Mouse (Mus musculus) neural tube, embryonic 11.5 days (tissue): ENCODE results near the gene Raver2. TPM values are rescaled to one million over a fixed set of nuclear protein-coding genes. Genes with fewer than 3 reads are reported as not detected.

Experiments
- ATAC-seq: fragments of 200-750 bp; cut with Nextera tagmentation; 2 replicates; pipeline ENCODE4 v1.8.0; 2017; ENCODE audit warnings: moderate number of reproducible peaks, mild to moderate bottlenecking, moderate TSS enrichment, moderate library complexity; ENCODE audit not compliant: insufficient read depth, low FRiP score, low TSS enrichment
- DNase-seq: peaks from one replicate; pipeline ENCODE4 v3.0.0-alpha.2; 2015; ENCODE audit warnings: low spot score
- H3K27ac ChIP-seq: fragments of 300-500 bp; sonication (generic); 2 replicates; pipeline ENCODE4 v1.5.1; 2014; ENCODE audit warnings: low read depth, mild to moderate bottlenecking, low read length
- H3K27me3 ChIP-seq: fragments of 300-500 bp; sonication (generic); 2 replicates; pipeline ENCODE4 v1.6.1; 2014; ENCODE audit warnings: mild to moderate bottlenecking, low read length, mixed read lengths; ENCODE audit not compliant: control insufficient read depth, insufficient read depth
- H3K36me3 ChIP-seq: fragments of 300-500 bp; sonication (generic); 2 replicates; pipeline ENCODE4 v1.6.1; 2014; ENCODE audit warnings: mild to moderate bottlenecking, low read length, moderate library complexity, mixed read lengths; ENCODE audit not compliant: control insufficient read depth, insufficient read depth
- H3K4me1 ChIP-seq: fragments of 300-500 bp; sonication (generic); 2 replicates; pipeline ENCODE4 v1.6.1; 2014; ENCODE audit warnings: low read length, mixed read lengths; ENCODE audit not compliant: control insufficient read depth, insufficient read depth
- H3K4me2 ChIP-seq: fragments of 300-500 bp; sonication (generic); 2 replicates; pipeline ENCODE4 v1.6.1; 2014; ENCODE audit warnings: low read depth, mild to moderate bottlenecking, moderate library complexity
- H3K4me3 ChIP-seq: fragments of 300-500 bp; sonication (generic); 2 replicates; pipeline ENCODE4 v1.5.1; 2014; ENCODE audit warnings: low read depth, low read length
- H3K9ac ChIP-seq: fragments of 300-500 bp; sonication (generic); 2 replicates; pipeline ENCODE4 v1.6.1; 2014; ENCODE audit warnings: mild to moderate bottlenecking, low read length
- H3K9me3 ChIP-seq: fragments of 300-500 bp; sonication (generic); 2 replicates; pipeline ENCODE4 v1.6.1; 2016; ENCODE audit warnings: low read length; ENCODE audit not compliant: control insufficient read depth
- WGBS: fragments of 180-500 bp; shearing (Covaris S2); extraction: QIAGEN DNeasy Blood & Tissue Kit; methylation state at CpG from one replicate; pipeline ENCODE4 v1.1.7; 2014; 5-methylcytosine and 5-hydroxymethylcytosine counted together
- polyA plus RNA-seq: library from polyadenylated mRNA; unstranded; fragments of >200 nt; fragmentation: Nextera tagmentation; extraction: Ambion mirVana; gene quantifications from 2 replicates; pipeline ENCODE4 v1.2.1, GENCODE M21; 2014

Raver2 gene
- polyA plus RNA-seq, 1 experiment from 2014 or later = 11.0 TPM

DNA sequence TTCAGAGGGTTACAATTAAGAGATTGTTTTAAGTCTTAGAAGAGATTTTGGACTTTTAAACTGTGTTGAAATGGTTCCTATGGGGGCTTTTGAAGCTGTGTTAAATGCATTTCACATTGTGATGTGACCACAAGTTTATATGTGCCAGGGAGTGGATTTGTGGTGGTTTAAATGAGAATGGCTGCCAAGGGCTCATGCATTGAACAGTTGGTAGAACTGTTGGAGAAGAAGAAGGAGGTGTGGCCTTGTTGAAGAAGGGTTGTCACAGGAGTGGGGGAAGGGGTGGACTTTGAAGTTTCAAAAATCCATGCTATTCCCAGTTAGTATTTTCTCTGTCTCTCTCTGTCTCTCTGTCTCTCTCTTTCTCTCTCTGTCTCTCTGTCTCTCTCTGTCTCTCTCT, 24.6 kb upstream of the Raver2 start:
- Histone ChIP-seq H3K27me3 (no peaks in the 10 kb centered on the region), H3K4me3 (no peak overlapping the region), H3K4me1 (no peaks in the 10 kb centered on the region), H3K4me2 (no peak overlapping the region), H3K36me3 (no peaks in the 10 kb centered on the region), H3K9me3 (no peaks in the 10 kb centered on the region), H3K9ac (no peak overlapping the region), H3K27ac (no peak overlapping the region)
- no peak for ATAC-seq
- DNase-seq = no peak

DNA sequence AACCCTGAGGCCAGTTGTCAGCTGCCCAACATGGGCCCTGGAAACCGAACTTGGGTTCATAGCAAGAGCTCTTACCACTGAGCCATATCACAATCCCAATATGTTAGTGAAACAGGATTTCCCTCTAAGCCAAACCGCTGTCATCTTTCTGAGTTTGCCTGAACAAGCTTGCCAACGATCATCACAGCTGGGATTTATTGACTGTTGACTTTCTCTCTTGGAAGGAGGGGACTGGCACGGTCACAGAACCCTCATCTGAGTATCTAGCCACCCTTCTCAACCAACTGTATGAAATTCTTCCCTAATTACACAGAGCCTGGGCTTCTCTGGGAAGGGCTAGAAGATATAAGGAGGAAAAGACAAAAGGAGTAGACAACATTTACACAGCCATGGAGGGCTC, 22.2 kb upstream of the Raver2 start:
- Histone ChIP-seq H3K27me3 (no peaks in the 10 kb centered on the region), H3K4me2 (no peak overlapping the region), H3K9ac (no peak overlapping the region), H3K4me1 (no peaks in the 10 kb centered on the region), H3K4me3 (no peak overlapping the region), H3K9me3 (no peaks in the 10 kb centered on the region), H3K27ac (no peak overlapping the region), H3K36me3 (no peaks in the 10 kb centered on the region)
- ATAC-seq (no peak), DNase-seq (no peak)
- WGBS = 76% methylated on average over 4 of the region's 4 CpGs

DNA sequence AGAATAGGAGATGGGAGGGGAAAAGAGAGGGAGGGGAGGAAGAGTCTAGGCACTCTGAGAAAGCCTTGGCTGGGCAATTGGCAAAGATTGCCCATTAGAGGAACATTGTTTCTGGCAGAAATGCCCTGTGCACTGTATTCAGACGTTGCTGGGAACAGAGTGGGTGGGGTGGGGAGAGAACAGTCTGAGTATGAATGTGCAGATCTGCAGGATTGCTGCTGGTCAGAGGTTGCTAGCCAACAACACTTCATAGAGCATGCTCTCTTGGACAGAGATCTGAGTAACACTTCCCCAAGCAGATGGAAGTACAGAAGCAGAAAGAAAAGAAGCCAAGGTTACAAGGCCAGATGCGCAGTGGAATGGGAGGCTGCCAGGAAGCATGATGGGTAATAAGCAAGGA, 6.6 kb upstream of the Raver2 start:
- Histone ChIP-seq H3K36me3 (no peaks in the 10 kb centered on the region), H3K9ac (no peak overlapping the region), H3K4me1 (no peaks in the 10 kb centered on the region), H3K27me3 (no peaks in the 10 kb centered on the region), H3K9me3 (no peaks in the 10 kb centered on the region), H3K4me3 (no peak overlapping the region), H3K27ac (no peak overlapping the region), H3K4me2 (no peak overlapping the region)
- ATAC-seq (no peak), DNase-seq (no peak)
- WGBS = 75% methylated on average over 2 of the region's 2 CpGs

DNA sequence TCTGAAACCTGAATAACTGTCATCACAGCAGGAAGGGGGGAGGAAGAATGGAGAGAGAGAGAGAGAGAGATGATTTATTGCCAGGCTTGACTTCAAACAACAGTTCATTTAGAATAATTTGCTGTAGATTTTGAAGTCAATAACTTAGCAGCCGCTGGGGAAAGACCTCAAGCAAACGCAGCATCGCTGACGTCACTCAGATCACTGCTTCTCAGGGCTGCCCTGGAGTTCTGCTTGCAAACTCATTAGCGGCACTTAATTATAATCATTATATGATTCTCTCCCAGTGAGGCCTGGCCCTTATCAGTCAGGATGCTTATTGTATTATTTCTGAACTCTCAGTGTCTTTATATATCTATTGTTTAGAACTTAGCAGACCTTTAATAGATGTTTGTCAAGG, 2.4 kb upstream of the Raver2 start:
- H3K27me3 ChIP-seq = no peaks in the 10 kb centered on the region
- H3K4me1 ChIP-seq = no peaks in the 10 kb centered on the region
- WGBS = 56% methylated on average over 5 of the region's 5 CpGs
- no peak for DNase-seq
- ATAC-seq = no peak
- H3K9ac ChIP-seq = no peak overlapping the region
- H3K4me2 ChIP-seq = no peak overlapping the region
- H3K27ac ChIP-seq = no peak overlapping the region
- no peaks in the 10 kb centered on the region for H3K9me3 ChIP-seq
- H3K36me3 ChIP-seq = no peaks in the 10 kb centered on the region
- no peak overlapping the region for H3K4me3 ChIP-seq

DNA sequence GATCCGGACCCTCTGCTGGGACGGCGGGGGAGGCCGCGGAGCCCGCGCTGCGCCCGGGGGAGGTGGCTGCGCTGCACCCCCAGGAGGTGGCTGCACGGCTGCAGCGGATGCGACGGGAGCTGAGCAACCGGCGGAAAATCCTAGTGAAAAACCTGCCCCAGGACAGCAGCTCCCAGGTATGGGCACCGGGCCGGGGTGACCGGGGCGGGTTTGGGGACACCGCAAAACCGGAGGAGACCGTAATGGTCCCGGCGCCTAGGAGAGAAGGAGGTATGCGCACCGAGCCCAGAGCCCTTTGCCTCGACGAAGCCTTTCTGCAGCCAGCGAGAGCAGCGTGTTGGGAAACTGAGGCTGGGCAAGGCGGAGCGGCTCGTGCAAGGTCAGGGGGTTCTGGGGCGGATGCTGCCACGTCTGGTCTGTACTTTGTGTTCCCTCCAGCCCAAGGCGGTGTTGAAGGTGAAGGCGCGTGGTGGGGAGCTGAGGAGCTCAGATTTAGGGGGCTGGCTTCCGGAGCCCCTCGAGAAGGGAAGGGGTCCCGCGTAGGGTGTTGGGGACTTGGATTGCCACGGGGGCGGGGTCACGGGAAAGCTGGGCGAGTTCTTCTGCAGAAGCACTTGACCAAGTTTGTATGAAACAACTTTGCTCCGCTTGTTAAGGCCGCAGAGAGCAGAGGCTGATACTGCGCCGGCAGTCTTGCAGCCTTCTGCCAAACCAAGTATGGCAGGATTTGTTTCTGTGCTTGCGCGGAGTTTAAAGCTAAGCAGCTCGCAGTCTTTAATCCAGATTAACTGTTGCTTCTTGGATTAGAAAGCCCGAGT, 580 bp downstream of the Raver2 start:
- Histone ChIP-seq H3K4me1 (no peaks in the 10 kb centered on the region), H3K4me2 (peak overlapping the region; percentile 96), H3K9me3 (no peaks in the 10 kb centered on the region), H3K36me3 (no peaks in the 10 kb centered on the region), H3K4me3 (peak overlapping the region; percentile 82), H3K27me3 (no peaks in the 10 kb centered on the region), H3K9ac (peak overlapping the region; percentile 81), H3K27ac (no peak overlapping the region)
- 1% methylated on average over 50 of the region's 55 CpGs for WGBS
- DNase-seq (peak; percentile 56), ATAC-seq (peak; percentile 61)

DNA sequence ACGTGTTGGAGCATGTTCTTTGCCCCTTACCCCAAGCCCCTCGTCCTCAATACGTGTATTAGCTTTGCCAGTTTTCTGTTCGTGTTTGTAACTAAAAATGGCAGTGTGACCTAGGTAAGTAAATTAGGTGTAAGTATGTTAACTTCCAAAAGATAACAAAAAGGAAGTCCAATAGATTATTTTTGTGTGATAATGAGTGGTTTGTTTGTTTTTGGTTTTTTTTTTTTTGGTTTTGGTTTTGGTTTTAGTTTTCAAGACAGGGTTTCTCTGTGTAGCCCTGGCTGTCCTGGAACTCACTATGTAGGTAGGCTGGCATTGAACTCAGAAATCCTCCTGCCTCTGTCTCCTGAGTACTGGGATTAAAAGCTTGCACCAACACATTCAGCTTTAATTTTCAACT, 2.8 kb downstream of the Raver2 start:
- Histone ChIP-seq H3K4me1 (no peaks in the 10 kb centered on the region), H3K27ac (no peak overlapping the region), H3K27me3 (no peaks in the 10 kb centered on the region), H3K4me2 (no peak overlapping the region), H3K9me3 (no peaks in the 10 kb centered on the region), H3K36me3 (no peaks in the 10 kb centered on the region), H3K9ac (no peak overlapping the region), H3K4me3 (no peak overlapping the region)
- no peak for ATAC-seq
- no peak for DNase-seq
- 89% methylated on average over 4 of the region's 4 CpGs for WGBS

DNA sequence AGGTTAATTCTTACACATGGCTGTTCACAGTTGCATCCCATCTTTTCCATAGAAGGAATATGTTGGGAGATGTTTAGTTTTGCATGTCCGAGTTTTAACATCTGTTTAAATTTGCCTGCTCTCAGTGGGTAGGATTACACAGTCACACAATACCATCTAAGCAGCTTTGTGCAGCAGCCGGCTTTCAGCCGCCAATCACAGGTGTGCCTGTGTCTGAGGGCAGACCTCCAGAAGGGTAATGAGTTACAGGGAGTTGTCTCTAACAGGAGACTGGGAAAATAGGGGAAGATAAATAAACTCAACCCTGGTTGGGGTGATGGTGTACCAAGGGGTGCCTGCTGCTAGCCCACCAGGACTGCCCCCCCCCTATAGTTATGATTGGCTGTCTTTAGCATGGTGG, 7.6 kb downstream of the Raver2 start:
- Histone ChIP-seq H3K36me3 (no peaks in the 10 kb centered on the region), H3K9ac (no peak overlapping the region), H3K9me3 (no peaks in the 10 kb centered on the region), H3K27me3 (no peaks in the 10 kb centered on the region), H3K27ac (no peak overlapping the region), H3K4me3 (no peak overlapping the region), H3K4me2 (no peak overlapping the region), H3K4me1 (no peaks in the 10 kb centered on the region)
- ATAC-seq (no peak), DNase-seq (no peak)
- 80% methylated on average over 3 of the region's 3 CpGs for WGBS

DNA sequence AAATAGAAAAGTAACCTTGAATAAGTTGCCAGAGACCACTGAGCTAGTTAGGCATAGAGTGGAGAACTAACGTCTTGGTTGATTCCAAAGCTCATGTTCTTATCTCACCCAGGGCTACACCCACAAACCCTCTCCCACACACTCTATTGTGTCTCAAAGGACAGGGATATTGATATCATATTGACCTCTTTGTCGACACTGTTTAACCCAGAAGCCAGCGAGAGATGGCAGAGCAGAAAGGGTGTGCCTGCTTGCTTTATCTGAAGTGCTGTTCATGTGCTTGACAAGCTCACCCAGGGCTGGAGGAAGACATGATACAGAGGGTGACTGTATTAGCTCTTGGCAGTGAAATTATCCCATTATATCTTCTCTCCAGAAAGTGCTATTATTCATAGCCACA, 11.2 kb downstream of the Raver2 start:
- no peak overlapping the region for H3K4me2 ChIP-seq
- H3K9ac ChIP-seq = no peak overlapping the region
- DNase-seq (no peak), ATAC-seq (no peak)
- H3K27ac ChIP-seq = no peak overlapping the region
- H3K4me1 ChIP-seq = 0 out of 2 replicates have a peak, but pooled peaks cover 3% of the 10 kb centered on the region
- H3K27me3 ChIP-seq = no peaks in the 10 kb centered on the region
- 86% methylated on average over 3 of the region's 3 CpGs for WGBS
- no peaks in the 10 kb centered on the region for H3K9me3 ChIP-seq
- H3K4me3 ChIP-seq = no peak overlapping the region
- H3K36me3 ChIP-seq = no peaks in the 10 kb centered on the region

DNA sequence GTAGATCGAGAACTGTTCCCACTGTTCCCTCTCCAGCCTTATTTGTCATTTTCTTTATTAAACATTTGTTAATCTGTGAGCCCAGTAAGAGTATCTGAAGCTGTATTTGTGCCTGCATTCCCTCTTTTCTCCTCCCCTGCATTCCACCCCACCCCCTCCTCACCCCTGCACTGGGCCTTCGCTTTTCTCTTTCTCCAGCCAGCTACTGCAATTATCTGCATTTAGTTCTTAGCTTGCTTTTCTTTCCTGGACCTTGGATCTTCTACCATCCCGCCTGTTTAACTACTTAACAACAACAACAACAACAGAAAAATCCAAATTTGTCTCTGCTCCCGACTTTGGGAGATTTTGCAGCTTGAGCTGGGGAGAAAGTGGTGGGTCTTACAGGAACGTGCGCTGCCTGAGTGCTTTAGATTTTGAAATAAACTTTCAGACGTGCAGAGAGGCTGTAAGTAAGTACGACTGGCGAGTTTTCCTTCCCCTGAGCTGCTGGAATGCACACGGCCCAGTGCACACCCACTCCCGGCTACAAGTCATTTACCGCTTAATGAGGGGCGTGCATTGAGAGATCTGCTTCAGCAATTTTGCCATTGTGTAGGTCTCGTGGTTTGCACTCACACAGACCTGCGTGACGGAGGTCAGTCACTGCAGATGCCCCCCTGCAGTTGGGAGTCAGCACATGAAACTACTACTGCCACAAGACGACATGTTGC, 13.5 kb downstream of the Raver2 start:
- no peak for ATAC-seq
- Histone ChIP-seq H3K4me3 (no peak overlapping the region), H3K9ac (no peak overlapping the region), H3K36me3 (no peaks in the 10 kb centered on the region), H3K4me1 (0 out of 2 replicates have a peak, but pooled peaks cover 3% of the 10 kb centered on the region), H3K4me2 (no peak overlapping the region), H3K27me3 (no peaks in the 10 kb centered on the region), H3K27ac (no peak overlapping the region), H3K9me3 (no peaks in the 10 kb centered on the region)
- WGBS = 23% methylated on average over 17 of the region's 17 CpGs
- peak; percentile 48 for DNase-seq
